Comparison of ENCODE assay signal across 8 mouse cellular contexts in the genomic region with DNA sequence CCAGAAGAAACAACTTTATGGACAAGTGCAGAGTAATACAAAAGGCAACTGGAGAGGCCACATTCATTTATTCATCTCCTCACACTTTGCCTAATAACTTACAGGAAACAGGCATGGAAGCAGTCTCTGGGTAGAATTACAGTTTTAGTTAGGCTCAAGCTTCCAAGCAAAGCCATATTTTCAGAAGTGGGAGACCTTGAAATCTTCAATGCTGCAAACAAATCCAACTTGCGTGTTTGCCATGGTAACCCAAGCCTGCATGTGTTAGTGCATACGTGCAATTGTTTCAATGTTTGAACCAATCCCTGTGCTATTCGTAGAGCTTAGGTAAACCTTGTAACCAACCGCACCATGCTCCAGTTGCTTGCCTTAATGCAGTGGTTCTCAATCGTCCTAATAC.
A peak's percentile ranks its signal among the peaks of the same experiment; 100 is the strongest.
DNase-seq lines count a peak whose midpoint lies in the region; ATAC-seq and TF ChIP-seq lines count a peak whose summit lies in the region.

No protein-coding gene starts in this region.

- peak overlapping the region; percentile 47 for H3K4me3 ChIP-seq in cerebellum, adult 2 months (replicated peaks; ENCODE audit: insufficient read depth, low read depth, low read length)
- peak overlapping the region; percentile 48 for H3K4me3 ChIP-seq in limb, embryonic 12.5 days (replicated peaks)
- H3K4me3 ChIP-seq in neural tube, embryonic 13.5 days = peak overlapping the region; percentile 45

- TF ChIP-seq CTCF in cerebellum, adult 2 months (IDR thresholded peaks at IDR 0.05; ENCODE audit: borderline replicate concordance, insufficient read depth, low read depth, low read length) = no peak

- no peak for TF ChIP-seq POLR2A in cerebellum, adult 2 months (IDR thresholded peaks at IDR 0.05; ENCODE audit: borderline replicate concordance, insufficient read depth, low read length)

- no peak overlapping the region; the same call in 1 of the 2 replicates for H3K9ac ChIP-seq in limb, embryonic 12.5 days (replicated peaks)
- peak overlapping the region; percentile 63 for H3K9ac ChIP-seq in neural tube, embryonic 13.5 days

- H3K27me3 ChIP-seq in cerebellum, adult 2 months (ENCODE audit: control insufficient read depth, insufficient read depth, low read length) = no peaks in the 10 kb centered on the region
- H3K27me3 ChIP-seq in limb, embryonic 12.5 days = no peaks in the 10 kb centered on the region
- H3K27me3 ChIP-seq in neural tube, embryonic 13.5 days = no peaks in the 10 kb centered on the region

- no peak for ATAC-seq in limb, embryonic 12.5 days (ENCODE audit: insufficient number of reproducible peaks, insufficient read depth, low FRiP score, low TSS enrichment, low read depth)
- ATAC-seq in neural tube, embryonic 13.5 days (ENCODE audit: low read depth) = no peak

- 20% methylated on average over 5 of the region's 5 CpGs for WGBS in cerebellum, adult 2 months
- 56% methylated on average over 5 of the region's 5 CpGs for WGBS in limb, embryonic 12.5 days
- 50% methylated on average over 5 of the region's 5 CpGs for WGBS in neural tube, embryonic 13.5 days

- peak overlapping the region; percentile 55 for H3K4me2 ChIP-seq in limb, embryonic 12.5 days
- peak overlapping the region; percentile 62 for H3K4me2 ChIP-seq in neural tube, embryonic 13.5 days

- H3K9me3 ChIP-seq in limb, embryonic 12.5 days = no peaks in the 10 kb centered on the region
- H3K9me3 ChIP-seq in neural tube, embryonic 13.5 days = no peaks in the 10 kb centered on the region

- H3K36me3 ChIP-seq in limb, embryonic 12.5 days = no peaks in the 10 kb centered on the region
- no peaks in the 10 kb centered on the region for H3K36me3 ChIP-seq in neural tube, embryonic 13.5 days

- H3K27ac ChIP-seq in cerebellum, adult 2 months (ENCODE audit: insufficient read depth, low read length) = no peak overlapping the region
- peak overlapping the region; percentile 50; the same call in 1 of the 2 replicates for H3K27ac ChIP-seq in limb, embryonic 12.5 days
- H3K27ac ChIP-seq in neural tube, embryonic 13.5 days (replicated peaks) = peak overlapping the region; percentile 59

- H3K4me1 ChIP-seq in cerebellum, adult 2 months (ENCODE audit: control insufficient read depth, insufficient read depth, low read length) = peaks cover 3% of the 10 kb centered on the region
- H3K4me1 ChIP-seq in limb, embryonic 12.5 days (replicated peaks) = peaks cover 6% of the 10 kb centered on the region; the same call in 1 of the 2 replicates
- peaks cover 18% of the 10 kb centered on the region for H3K4me1 ChIP-seq in neural tube, embryonic 13.5 days (replicated peaks)

- no peak for DNase-seq in cerebellum, adult 2 months
- no peak for DNase-seq in cerebellum, adult 8-10 months
- peak; percentile 28 to 38 for DNase-seq in right cerebral cortex, postnatal 10 days (ENCODE audit: low spot score in 2 of 2)
- DNase-seq in right cerebral cortex, postnatal 4 days = no peak
- no peak for DNase-seq in adrenal gland, postnatal 25 days
- DNase-seq in lung, adult 18-20 months = no peak

Comparison
In these comparisons a context has a peak if more than half of its experiments do, and no peak if none do; other contexts are left out.
1. DNase-seq: peak in right cerebral cortex, postnatal 10 days (2 of 2); none in cerebellum, adult 2 months (0 of 2), cerebellum, adult 8-10 months (single experiment), right cerebral cortex, postnatal 4 days (single experiment), adrenal gland, postnatal 25 days (single experiment) and lung, adult 18-20 months (0 of 2).
2. Peak in every context shown above with its lines, with median percentiles within 50 percentile points of each other: H3K4me3 ChIP-seq.